Mouse (Mus musculus) lung, embryonic 14.5 days (tissue): ENCODE results near the gene Susd1. TPM values are rescaled to one million over a fixed set of nuclear protein-coding genes. Genes with fewer than 3 reads are reported as not detected.

Experiments used
- ATAC-seq: fragments of 200-750 bp; cut with Nextera tagmentation; 2 replicates; pipeline ENCODE4 v1.8.0; 2017; ENCODE audit warnings: mild to moderate bottlenecking, moderate TSS enrichment, moderate library complexity; ENCODE audit not compliant: insufficient read depth
- DNase-seq: peaks from one replicate; pipeline ENCODE4 v3.0.0-alpha.2; 2015
- H3K27ac ChIP-seq: fragments of 300-500 bp; sonication (generic); 2 replicates; pipeline ENCODE4 v1.5.1; 2014; ENCODE audit warnings: low read depth, mild to moderate bottlenecking, moderate library complexity
- H3K27me3 ChIP-seq: fragments of 300-500 bp; sonication (generic); 2 replicates; pipeline ENCODE4 v1.6.1; 2014; ENCODE audit warnings: low read length, control low read depth; ENCODE audit not compliant: insufficient read depth
- H3K36me3 ChIP-seq: fragments of 300-500 bp; sonication (generic); 2 replicates; pipeline ENCODE4 v1.6.1; 2014; ENCODE audit warnings: control low read depth; ENCODE audit not compliant: insufficient read depth
- H3K4me1 ChIP-seq: fragments of 300-500 bp; sonication (generic); 2 replicates; pipeline ENCODE4 v1.6.1; 2014; ENCODE audit warnings: antibody characterized with exemption, control low read depth; ENCODE audit not compliant: insufficient read depth
- H3K4me2 ChIP-seq: fragments of 300-500 bp; sonication (generic); 2 replicates; pipeline ENCODE4 v1.6.1; 2014; ENCODE audit warnings: mild to moderate bottlenecking
- H3K4me3 ChIP-seq: fragments of 300-500 bp; sonication (generic); 2 replicates; pipeline ENCODE4 v1.5.1; 2014; ENCODE audit warnings: low read depth, low read length
- H3K9ac ChIP-seq: fragments of 300-500 bp; sonication (generic); 2 replicates; pipeline ENCODE4 v1.6.1; 2014
- H3K9me3 ChIP-seq: fragments of 300-500 bp; sonication (generic); 2 replicates; pipeline ENCODE4 v1.6.1; 2016; ENCODE audit warnings: low read depth, low read length, control low read depth
- CTCF ChIP-seq: IDR thresholded peaks from 2 replicates; pipeline ENCODE4 v1.5.1; 2016; ENCODE audit warnings: antibody characterized with exemption, low read depth
- WGBS: fragments of 180-500 bp; shearing (Covaris S2); extraction: QIAGEN DNeasy Blood & Tissue Kit; methylation state at CpG from one replicate; pipeline ENCODE4 v1.1.7; 2014; 5-methylcytosine and 5-hydroxymethylcytosine counted together
- polyA plus RNA-seq: library from polyadenylated mRNA; unstranded; fragments of >200 nt; fragmentation: Nextera tagmentation; extraction: Ambion mirVana; gene quantifications from 2 replicates; pipeline ENCODE4 v1.2.1, GENCODE M21; 2014

The Susd1 gene
- polyA plus RNA-seq, 1 experiment from 2014 or later, result 5.1 TPM

DNA sequence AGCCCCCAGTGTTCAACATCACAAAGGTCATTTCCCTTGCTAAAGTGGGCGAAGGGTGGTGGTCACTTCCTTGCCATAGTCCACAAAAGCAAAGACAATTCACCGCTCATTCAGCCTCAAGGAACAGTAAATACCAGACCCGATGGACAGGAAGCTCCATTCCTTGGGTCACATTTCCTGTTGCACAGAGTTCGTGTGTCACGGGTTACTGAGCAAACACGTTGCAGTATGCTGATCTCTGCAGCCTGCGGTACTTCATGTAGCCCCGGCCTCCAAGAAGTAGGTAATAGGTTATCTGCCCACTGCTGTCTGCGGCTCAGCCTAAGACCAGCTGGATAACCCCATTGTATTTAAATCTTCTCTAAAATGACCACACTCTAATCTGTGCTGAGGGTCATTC, 75.4 kb downstream of the Susd1 start:
- no peaks in the 10 kb centered on the region for H3K36me3 ChIP-seq
- no peaks in the 10 kb centered on the region for H3K27me3 ChIP-seq
- peak overlapping the region; percentile 24; the same call in 1 of the 2 replicates for H3K27ac ChIP-seq
- peak; percentile 37 for ATAC-seq
- no peak overlapping the region for H3K4me2 ChIP-seq
- DNase-seq, result peak; percentile 63
- peaks cover 19% of the 10 kb centered on the region for H3K4me1 ChIP-seq
- H3K9me3 ChIP-seq, result no peaks in the 10 kb centered on the region
- no peak overlapping the region for H3K4me3 ChIP-seq
- TF ChIP-seq CTCF, result no peak
- 35% methylated on average over 9 of the region's 9 CpGs for WGBS
- no peak overlapping the region for H3K9ac ChIP-seq

- ATAC-seq, result no peak
- H3K4me2 ChIP-seq, result 0 out of 2 replicates have a peak overlapping the region, but pooled peaks have one; percentile 25
- 3% methylated on average over 15 of the region's 15 CpGs for WGBS
These were observed 77.7 kb downstream of the Susd1 start for GRCm38 (mm10) chr4:59360704-59361103.

GRCm38 (mm10) chr4:59359921-59360320, 78.5 kb downstream of the Susd1 start:
- Histone ChIP-seq H3K9ac (no peak overlapping the region), H3K4me3 (no peak overlapping the region)
- ATAC-seq, result no peak

More at GRCm38 (mm10) chr4:59360704-59361103, 77.7 kb downstream of the Susd1 start:
- no peaks in the 10 kb centered on the region for H3K27me3 ChIP-seq
- H3K36me3 ChIP-seq, result no peaks in the 10 kb centered on the region
- H3K4me1 ChIP-seq, result peaks cover 19% of the 10 kb centered on the region
- no peak overlapping the region for H3K4me3 ChIP-seq
- no peak overlapping the region for H3K9ac ChIP-seq
- TF ChIP-seq CTCF, result peak; percentile 91
- peak; percentile 94 for DNase-seq
- H3K27ac ChIP-seq, result no peak overlapping the region
- no peaks in the 10 kb centered on the region for H3K9me3 ChIP-seq

DNA sequence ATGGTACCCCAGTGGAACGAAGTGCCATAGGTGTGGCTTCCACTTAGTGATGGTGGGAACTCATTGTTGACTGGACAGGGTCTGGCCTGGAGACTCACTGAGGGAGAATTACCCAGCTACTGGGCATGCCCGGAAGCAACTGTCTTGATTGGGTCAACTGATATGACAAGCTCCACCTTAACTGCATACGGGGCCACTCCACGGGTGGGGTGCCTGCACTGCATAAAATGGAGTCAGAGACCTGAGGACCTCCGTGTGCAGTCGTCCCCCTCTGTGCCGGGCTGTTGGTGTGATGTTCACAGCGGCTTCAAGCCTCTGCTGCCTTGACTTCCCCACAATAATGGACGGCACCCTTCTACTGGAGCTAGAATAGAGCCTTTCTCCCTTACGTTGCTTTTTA, 79.5 kb downstream of the Susd1 start:
- H3K4me2 ChIP-seq, result no peak overlapping the region
- no peaks in the 10 kb centered on the region for H3K9me3 ChIP-seq
- no peaks in the 10 kb centered on the region for H3K27me3 ChIP-seq
- no peaks in the 10 kb centered on the region for H3K36me3 ChIP-seq
- H3K27ac ChIP-seq, result no peak overlapping the region
- DNase-seq, result no peak
- ATAC-seq, result no peak
- H3K4me1 ChIP-seq, result peaks cover 8% of the 10 kb centered on the region
- TF ChIP-seq CTCF, result no peak
- H3K9ac ChIP-seq, result no peak overlapping the region
- no peak overlapping the region for H3K4me3 ChIP-seq
- 69% methylated on average over 10 of the region's 10 CpGs for WGBS

More at GRCm38 (mm10) chr4:59359921-59360320, 78.5 kb downstream of the Susd1 start:
- Histone ChIP-seq H3K9me3 (no peaks in the 10 kb centered on the region), H3K27ac (no peak overlapping the region), H3K4me1 (peaks cover 17% of the 10 kb centered on the region), H3K4me2 (no peak overlapping the region), H3K36me3 (no peaks in the 10 kb centered on the region), H3K27me3 (no peaks in the 10 kb centered on the region)
- WGBS, result 80% methylated on average over 8 of the region's 8 CpGs
- no peak for DNase-seq
- TF ChIP-seq CTCF, result no peak

DNA sequence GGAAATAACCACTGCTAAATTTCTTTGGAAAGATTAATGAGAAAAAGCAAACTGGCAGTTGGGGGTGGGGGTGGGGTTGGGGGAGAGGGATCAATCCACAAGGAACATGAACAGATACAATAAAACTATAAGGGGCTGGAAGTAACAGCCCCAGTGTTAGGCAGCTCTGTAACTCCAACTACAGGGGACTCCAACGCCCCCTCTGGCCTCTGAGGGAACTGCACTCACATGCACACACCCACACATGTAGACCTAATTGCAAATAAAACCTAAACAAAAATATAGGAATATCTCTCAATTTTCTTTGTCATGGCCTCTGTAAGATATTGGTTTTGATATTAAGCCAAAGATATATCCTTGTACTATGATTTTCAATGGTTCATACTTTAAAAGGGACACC, 83.0 kb downstream of the Susd1 start:
- Histone ChIP-seq H3K36me3 (no peaks in the 10 kb centered on the region), H3K27me3 (no peaks in the 10 kb centered on the region), H3K9ac (no peak overlapping the region), H3K4me3 (no peak overlapping the region), H3K9me3 (no peaks in the 10 kb centered on the region), H3K27ac (no peak overlapping the region), H3K4me1 (no peaks in the 10 kb centered on the region), H3K4me2 (no peak overlapping the region)
- 43% methylated on average over 1 of the region's 1 CpGs for WGBS
- ATAC-seq (no peak), DNase-seq (no peak)
- TF ChIP-seq CTCF, result no peak

GRCm38 (mm10) chr4:59354666-59355065, 83.8 kb downstream of the Susd1 start:
- Histone ChIP-seq H3K36me3 (no peaks in the 10 kb centered on the region), H3K27ac (no peak overlapping the region), H3K4me3 (no peak overlapping the region), H3K27me3 (no peaks in the 10 kb centered on the region), H3K9me3 (no peaks in the 10 kb centered on the region), H3K4me2 (no peak overlapping the region), H3K9ac (no peak overlapping the region), H3K4me1 (no peaks in the 10 kb centered on the region)
- ATAC-seq (no peak), DNase-seq (no peak)
- WGBS, result 82% methylated on average over 3 of the region's 3 CpGs
- no peak for TF ChIP-seq CTCF

DNA sequence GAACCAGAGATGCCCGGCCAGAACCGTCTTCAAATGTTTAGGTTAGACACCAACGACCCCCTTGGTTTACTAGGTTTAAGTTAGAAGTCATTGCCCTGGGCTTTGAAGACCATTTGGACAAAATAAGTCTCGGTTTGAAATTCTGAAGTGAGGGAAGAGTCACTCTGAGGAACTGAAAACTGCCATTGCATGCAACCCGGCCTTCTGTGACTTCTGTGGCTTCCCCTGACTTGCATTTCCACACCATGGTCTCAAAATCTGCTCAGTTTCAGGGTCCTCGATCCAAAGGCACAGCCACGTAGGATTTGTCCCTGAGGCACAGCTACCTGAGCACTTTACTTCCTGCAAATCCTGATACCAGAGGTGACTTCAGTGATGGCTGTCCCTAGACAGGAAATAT, 86.5 kb downstream of the Susd1 start:
- H3K4me2 ChIP-seq, result no peak overlapping the region
- no peak overlapping the region for H3K9ac ChIP-seq
- H3K4me1 ChIP-seq, result 0 out of 2 replicates have a peak, but pooled peaks cover 3% of the 10 kb centered on the region
- H3K9me3 ChIP-seq, result no peaks in the 10 kb centered on the region
- H3K27ac ChIP-seq, result no peak overlapping the region
- no peak for TF ChIP-seq CTCF
- WGBS, result 76% methylated on average over 7 of the region's 7 CpGs
- no peak for ATAC-seq
- H3K27me3 ChIP-seq, result no peaks in the 10 kb centered on the region
- no peaks in the 10 kb centered on the region for H3K36me3 ChIP-seq
- H3K4me3 ChIP-seq, result no peak overlapping the region
- no peak for DNase-seq

DNA sequence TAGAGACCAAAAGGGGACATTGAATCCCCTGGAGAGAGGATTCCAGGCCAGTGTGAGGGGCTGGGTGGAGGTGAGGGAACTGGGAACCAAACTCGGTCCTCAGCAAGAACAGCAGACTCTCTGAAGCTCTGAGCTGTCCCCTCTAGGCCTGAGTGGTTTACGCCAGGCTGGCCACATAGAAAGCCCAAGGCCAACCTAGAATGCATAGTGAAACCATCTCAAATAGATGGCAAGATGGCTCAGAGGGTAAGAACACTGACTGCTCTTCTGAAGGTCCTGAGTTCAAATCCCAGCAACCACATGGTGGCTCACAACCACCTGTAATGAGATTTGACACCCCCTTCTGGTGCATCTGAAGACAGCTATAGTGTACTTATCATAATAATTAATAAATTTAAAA, 88.1 kb downstream of the Susd1 start:
- no peak overlapping the region for H3K27ac ChIP-seq
- no peak for ATAC-seq
- H3K36me3 ChIP-seq, result no peaks in the 10 kb centered on the region
- TF ChIP-seq CTCF, result no peak
- no peaks in the 10 kb centered on the region for H3K9me3 ChIP-seq
- H3K4me1 ChIP-seq, result 0 out of 2 replicates have a peak, but pooled peaks cover 3% of the 10 kb centered on the region
- H3K4me2 ChIP-seq, result no peak overlapping the region
- DNase-seq, result no peak
- H3K4me3 ChIP-seq, result no peak overlapping the region
- 91% methylated on average over 2 of the region's 2 CpGs for WGBS
- H3K9ac ChIP-seq, result no peak overlapping the region
- H3K27me3 ChIP-seq, result no peaks in the 10 kb centered on the region
